Comparison of ENCODE assay signal across 18 mouse cellular contexts in the genomic region with DNA sequence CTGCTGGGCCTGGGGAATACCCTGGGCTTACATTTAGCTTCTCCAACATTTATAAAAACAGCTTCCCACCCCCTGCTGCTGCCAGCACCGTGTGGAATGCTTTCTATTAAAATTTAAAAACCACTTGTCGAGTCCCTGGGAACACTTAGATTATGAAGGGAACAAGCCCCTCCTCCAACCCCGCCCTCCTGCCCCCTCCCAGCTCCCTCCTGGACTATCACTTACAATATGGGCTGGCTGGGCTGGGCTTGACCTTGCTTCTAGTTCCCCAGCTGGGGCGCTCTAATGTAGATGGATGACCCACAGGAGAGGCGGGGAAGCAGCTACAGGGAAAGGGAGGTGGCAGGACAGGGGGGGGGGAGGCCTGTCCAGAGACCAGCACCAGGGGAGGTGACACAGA.
"Had no signal": no experiment of that assay in that cellular context is flagged by ENCODE, and none has a peak within 500 bp of the region (broad histone marks: within the 10 kb centered on the region; RNA-seq: fewer than 3 reads in every experiment).

No protein-coding gene starts in this region.

- H3K4me3 ChIP-seq: layer of hippocampus, adult 2 months; limb, embryonic 10.5 days; limb, embryonic 13.5 days; liver, embryonic 13.5 days; neural tube, embryonic 13.5 days had no signal

- H3K9ac ChIP-seq: limb, embryonic 13.5 days; liver, embryonic 13.5 days; neural tube, embryonic 13.5 days had no signal

- H3K36me3 ChIP-seq: limb, embryonic 10.5 days; limb, embryonic 13.5 days; liver, embryonic 13.5 days; neural tube, embryonic 13.5 days had no signal

- H3K9me3 ChIP-seq: limb, embryonic 10.5 days; limb, embryonic 13.5 days; liver, embryonic 13.5 days; neural tube, embryonic 13.5 days had no signal

- H3K4me1 ChIP-seq: liver, embryonic 13.5 days had no signal

- H3K27ac ChIP-seq: kidney, postnatal 0 days; layer of hippocampus, adult 2 months; limb, embryonic 10.5 days; limb, embryonic 13.5 days; liver, embryonic 13.5 days; neural tube, embryonic 13.5 days; stomach, postnatal 0 days had no signal

- H3K4me2 ChIP-seq: limb, embryonic 13.5 days; liver, embryonic 13.5 days; midbrain, embryonic 11.5 days; neural tube, embryonic 13.5 days had no signal

- DNase-seq: kidney, postnatal 25 days; layer of hippocampus, adult 9-11 months; liver, embryonic 13.5 days; lung, adult 2 months; lung, postnatal 14 days; lung, postnatal 4 days; midbrain, embryonic 14.5 days; right cerebral cortex, adult 18-20 months; right cerebral cortex, postnatal 14 days; right cerebral cortex, postnatal 4 days; thymus, postnatal 25 days had no signal
